Mouse (Mus musculus) ES-E14 (cell line): ENCODE results near the gene Cenpt. TPM values are rescaled to one million over a fixed set of nuclear protein-coding genes. Genes with fewer than 3 reads are reported as not detected.

ENCODE experiments used
- DNase-seq: peaks from one replicate; pipeline ENCODE4 v3.0.0-alpha.2; 2013; ENCODE audit warnings: low read depth, low spot score
- H3K27ac ChIP-seq: 2 replicates; pipeline ENCODE4 v1.5.1; 2012; ENCODE audit warnings: low read depth, mild to moderate bottlenecking, low read length, moderate library complexity, mixed read lengths; ENCODE audit not compliant: poor library complexity, insufficient read depth, severe bottlenecking
- H3K36me3 ChIP-seq: 2 replicates; pipeline ENCODE4 v1.6.1; 2012; ENCODE audit warnings: mild to moderate bottlenecking, low read length, moderate library complexity, mixed read lengths; ENCODE audit not compliant: control insufficient read depth, poor library complexity, insufficient read depth, severe bottlenecking
- H3K4me1 ChIP-seq, 2 experiments: fragments of 150-350 bp in 1 of 2; sonication (generic) in 1 of 2; 2 replicates each; pipeline ENCODE4 v1.6.1; 2012; ENCODE audit warnings: low read length in 2 of 2, mild to moderate bottlenecking in 1 of 2, mixed read lengths in 1 of 2; ENCODE audit not compliant: control insufficient read depth in 2 of 2, insufficient read depth in 2 of 2, poor library complexity in 1 of 2
- H3K4me3 ChIP-seq, 2 experiments: fragments of 150-350 bp in 1 of 2; sonication (generic) in 1 of 2; 2 replicates each; pipeline ENCODE4 v1.5.1; 2012; ENCODE audit warnings: low read length in 2 of 2, low read depth in 1 of 2, mild to moderate bottlenecking in 1 of 2, mixed read lengths in 1 of 2; ENCODE audit not compliant: insufficient read depth in 1 of 2, poor library complexity in 1 of 2, severe bottlenecking in 1 of 2
- H3K9ac ChIP-seq: 2 replicates; pipeline ENCODE4 v1.6.1; 2012; ENCODE audit warnings: low read depth, mild to moderate bottlenecking, low read length, mixed read lengths; ENCODE audit not compliant: poor library complexity, insufficient read depth, severe bottlenecking
- H3K9me3 ChIP-seq: fragments of 150-350 bp; sonication (generic); 2 replicates; pipeline ENCODE4 v1.6.1; 2012; ENCODE audit warnings: low read depth, mild to moderate bottlenecking, low read length; ENCODE audit not compliant: control insufficient read depth, insufficient read depth
- CHD2 ChIP-seq: IDR thresholded peaks from 2 replicates; pipeline ENCODE4 v1.6.1; 2014; ENCODE audit warnings: mild to moderate bottlenecking, low read depth, low read length, inconsistent platforms
- HCFC1 ChIP-seq: IDR thresholded peaks from 2 replicates; pipeline ENCODE4 v1.6.1; 2012; ENCODE audit warnings: low read length, inconsistent platforms, borderline replicate concordance; ENCODE audit not compliant: insufficient read depth
- MAFK ChIP-seq: IDR thresholded peaks from 2 replicates; pipeline ENCODE4 v1.6.1; 2014; ENCODE audit warnings: mild to moderate bottlenecking, low read depth, low read length, inconsistent platforms; ENCODE audit not compliant: insufficient read depth
- ZC3H11A ChIP-seq: IDR thresholded peaks from 2 replicates; pipeline ENCODE4 v1.6.1; 2012; ENCODE audit warnings: low read depth, mild to moderate bottlenecking, inconsistent platforms, low read length, borderline replicate concordance
- ZNF384 ChIP-seq: IDR thresholded peaks from 2 replicates; pipeline ENCODE4 v1.6.1; 2012; ENCODE audit warnings: low read depth, low read length, inconsistent platforms
- in situ Hi-C, 2 experiments: fragments of 600-800 bp; cut with MboI; formaldehyde crosslinking; loops; one replicate each; pipeline ENCODE4 v1.15.1; 2025; ENCODE audit warnings: low sequenced_read_pairs in 2 of 2, inconsistent platforms in 1 of 2; ENCODE audit not compliant: unreplicated experiment in 2 of 2
- total RNA-seq: library from RNA; depleted of rRNA; stranded (reverse); fragments of 300-350 nt; gene quantifications from 2 replicates; pipeline ENCODE4 v1.2.3, GENCODE M21; 2012

The Cenpt gene
- total RNA-seq, 1 experiment: 82.2 TPM

GRCm38 (mm10) chr8:105855248-105856167 lies 2.4 kb upstream of the Cenpt start:
- Histone ChIP-seq H3K9ac (peak overlapping the region; percentile 97), H3K4me3 (peak overlapping the region; percentile 91 to 98), H3K27ac (no peak overlapping the region), H3K36me3 (0 out of 2 replicates have a peak, but pooled peaks cover 3% of the 10 kb centered on the region), H3K4me1 (peaks cover 5 to 9% of the 10 kb centered on the region in 2 experiments; a peak in 3 of 4 replicates), H3K9me3 (no peaks in the 10 kb centered on the region)
- DNase-seq: no peak
- no peak for TF ChIP-seq ZC3H11A
- TF ChIP-seq MAFK: no peak
- no peak for TF ChIP-seq CHD2
- TF ChIP-seq HCFC1: no peak
- no peak for TF ChIP-seq ZNF384
- in situ Hi-C loops: no loop called here

- H3K4me3 ChIP-seq: peak within 1 kb of the TSS; percentile 91 to 98
- H3K4me1 ChIP-seq: peaks cover 6 to 13% of the 10 kb centered on the region in 2 experiments; a peak in 3 of 4 replicates
- 0 out of 2 replicates have a peak, but pooled peaks cover 3% of the 10 kb centered on the region for H3K36me3 ChIP-seq
- H3K9ac ChIP-seq: peak within 1 kb of the TSS; percentile 97
- peak; percentile 88 for DNase-seq
- H3K27ac ChIP-seq: peak within 1 kb of the TSS; percentile 85
- TF ChIP-seq CHD2 (peak; percentile 96), ZNF384 (0 out of 2 replicates have a peak, but pooled peaks have one; percentile 59), ZC3H11A (no peak), HCFC1 (peak; percentile 95)
- in situ Hi-C loops: no loop called here
- no peaks in the 10 kb centered on the region for H3K9me3 ChIP-seq
Observed at GRCm38 (mm10) chr8:105854715-105855216, 1.7 kb upstream of the Cenpt start, which contains the start of gene Thap11. Gene Thap11, plus strand, starts transcription at chr8:105855132.

GRCm38 (mm10) chr8:105854303-105854702 lies 1.2 kb upstream of the Cenpt start:
- in situ Hi-C loops: no loop called here
- no peak for DNase-seq
- no peak overlapping the region; the same call in 1 of the 2 replicates for H3K9ac ChIP-seq

GRCm38 (mm10) chr8:105852146-105852729 lies 840 bp downstream of the Cenpt start:
- H3K36me3 ChIP-seq: peaks cover 18% of the 10 kb centered on the region
- H3K4me3 ChIP-seq: peak overlapping the region; percentile 31 to 89
- no peaks in the 10 kb centered on the region for H3K9me3 ChIP-seq
- peak overlapping the region; percentile 64; the same call in 1 of the 2 replicates for H3K9ac ChIP-seq
- in situ Hi-C loops: no loop called here
- DNase-seq: no peak
- H3K4me1 ChIP-seq: peaks cover 6 to 13% of the 10 kb centered on the region in 2 experiments; a peak in 3 of 4 replicates
- H3K27ac ChIP-seq: peak overlapping the region; percentile 60; the same call in 1 of the 2 replicates
- no peak for TF ChIP-seq MAFK
- no peak for TF ChIP-seq HCFC1
- no peak for TF ChIP-seq ZC3H11A
- no peak for TF ChIP-seq ZNF384
- TF ChIP-seq CHD2: no peak

More at GRCm38 (mm10) chr8:105854303-105854702, 1.2 kb upstream of the Cenpt start:
- Histone ChIP-seq H3K4me3 (peak overlapping the region; percentile 6 to 98), H3K4me1 (peaks cover 6 to 13% of the 10 kb centered on the region in 2 experiments; a peak in 3 of 4 replicates), H3K36me3 (peaks cover 6% of the 10 kb centered on the region), H3K27ac (no peak overlapping the region), H3K9me3 (no peaks in the 10 kb centered on the region)
- TF ChIP-seq CHD2: no peak
- no peak for TF ChIP-seq HCFC1
- TF ChIP-seq ZC3H11A: no peak
- TF ChIP-seq ZNF384: no peak
- TF ChIP-seq MAFK: no peak
